Mouse (Mus musculus): ENCODE data around the gene Trib2. TPM values are rescaled to one million over a fixed set of nuclear protein-coding genes. Genes with fewer than 3 reads are reported as not detected.

Trib2 gene
- 11.8 and 12.8 TPM in 2 replicates for polyA plus RNA-seq (2021; fragmentation: Nextera tagmentation)
- long read RNA-seq, experiment 1, full-length matches to known transcripts = 13 of 23 reads
- long read RNA-seq, experiment 1, partial matches to known transcripts = 2 of 23 reads
- long read RNA-seq, experiment 1, other reads (novel, unspliced or antisense) = 8 of 23 reads
- long read RNA-seq, experiment 2, full-length matches to known transcripts = 118 of 146 reads
- long read RNA-seq, experiment 2, partial matches to known transcripts = 1 of 146 reads
- long read RNA-seq, experiment 2, other reads (novel, unspliced or antisense) = 27 of 146 reads

GRCm38 (mm10) chr12:15816740-15817178 lies at the start of gene Trib2:
Gene Trib2 (minus strand): TSS chr12:15816922.

Small RNA genes lying within 50 kb of the gene (microRNA-seq; reads per million reads assigned to microRNA genes)
- gene Mir6387 = not detected
